Mouse (Mus musculus): ENCODE data around the gene Wdr13.

DNA sequence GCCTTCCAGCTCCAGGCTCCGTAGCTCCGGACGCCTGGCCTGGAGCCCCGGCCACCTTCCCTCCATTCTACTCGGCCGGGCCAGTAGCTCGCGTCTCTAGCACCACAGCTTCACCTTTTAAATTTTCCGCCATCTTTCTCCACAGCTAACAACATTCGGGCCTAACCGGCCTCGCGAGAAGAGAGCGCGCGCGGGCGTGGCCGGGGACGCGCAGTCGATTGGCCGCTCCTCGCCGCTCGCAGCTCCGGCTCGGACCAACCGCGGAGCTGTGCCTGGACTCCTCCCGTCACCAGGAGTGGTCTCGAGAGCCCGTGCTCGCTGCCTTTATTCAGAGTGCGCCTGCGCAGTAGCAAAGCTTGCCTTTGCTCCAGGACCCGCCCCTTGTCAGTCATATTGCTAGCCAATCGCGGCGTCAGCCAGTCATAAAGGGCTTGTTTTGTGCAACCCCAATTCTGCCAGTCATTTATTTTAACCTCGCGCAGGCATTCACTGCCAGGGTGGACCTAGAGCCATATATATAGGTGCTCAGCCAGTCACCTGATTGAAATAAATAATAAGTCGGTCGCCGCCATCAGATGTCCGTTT is 58.2 kb downstream of the Wdr13 start, which contains the start of gene Suv39h1:
- no peak for TF ChIP-seq MYOG (IDR thresholded peaks at IDR 0.05; ENCODE audit: control insufficient read depth, extremely low read depth, insufficient read length)
- TF ChIP-seq CTCF (IDR thresholded peaks at IDR 0.05; ENCODE audit: control insufficient read depth, insufficient read depth, insufficient read length), result no peak
- no peak for TF ChIP-seq MAX (IDR thresholded peaks at IDR 0.05)
- no peak for TF ChIP-seq MYOD1 (IDR thresholded peaks at IDR 0.05; ENCODE audit: control insufficient read depth, insufficient read length, low read depth)
- TF ChIP-seq USF1 (IDR thresholded peaks at IDR 0.05; ENCODE audit: low read depth), result no peak

All from C2C12 (cell line).